Mouse (Mus musculus) urinary bladder, adult 2 months (tissue): Measurements from ENCODE around the gene Tmem63c. TPM values are rescaled to one million over a fixed set of nuclear protein-coding genes. Genes with fewer than 3 reads are reported as not detected.

Experiments
- DNase-seq: peaks from one replicate; pipeline ENCODE4 v3.0.0; 2022; ENCODE audit warnings: low spot score
- polyA plus RNA-seq: library from polyadenylated mRNA; depleted of rRNA; stranded (reverse); fragments of >200 nt; gene quantifications from 2 replicates; pipeline ENCODE4 v1.2.3, GENCODE M21; 2012

Gene Tmem63c
- polyA plus RNA-seq, 1 experiment = 0.19 TPM

DNA sequence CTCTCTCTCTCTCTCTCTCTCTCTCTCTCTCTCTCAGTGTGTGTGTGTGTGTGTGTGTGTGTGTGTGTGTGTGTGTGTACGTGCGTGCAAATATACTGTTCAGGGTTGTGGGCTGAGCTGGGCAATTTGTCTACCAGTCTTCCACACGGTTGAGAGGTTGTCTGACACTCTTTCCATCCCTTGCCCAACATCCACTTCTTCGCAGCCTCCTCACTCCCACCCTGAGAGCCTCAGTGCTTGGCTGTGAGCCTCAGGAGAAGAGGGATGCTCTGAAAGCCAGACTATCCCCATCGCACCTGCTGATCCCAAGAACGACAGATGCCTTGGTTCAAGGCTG lies 20.3 kb upstream of the Tmem63c start:
- no peak for DNase-seq

DNA sequence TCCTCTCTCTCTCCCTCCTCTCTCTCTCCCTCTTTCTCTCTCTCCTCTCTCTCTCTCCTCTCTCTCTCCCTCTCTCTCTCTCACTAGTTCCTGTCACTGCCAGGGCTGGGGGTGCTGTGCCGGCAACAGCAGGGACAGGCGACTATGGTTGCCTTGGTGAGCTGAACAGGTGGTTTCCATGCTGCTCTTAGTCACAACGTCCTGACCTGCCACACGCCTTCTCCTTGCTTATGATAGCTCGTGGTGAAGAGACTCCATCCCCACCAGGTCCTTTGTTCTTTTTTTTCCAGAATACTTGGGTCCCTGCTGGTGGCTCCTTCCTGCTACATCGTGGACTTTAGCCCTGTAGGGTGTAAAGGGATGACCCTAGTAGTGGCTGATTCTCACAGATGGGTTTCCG lies 18.9 kb upstream of the Tmem63c start:
- DNase-seq = no peak

DNA sequence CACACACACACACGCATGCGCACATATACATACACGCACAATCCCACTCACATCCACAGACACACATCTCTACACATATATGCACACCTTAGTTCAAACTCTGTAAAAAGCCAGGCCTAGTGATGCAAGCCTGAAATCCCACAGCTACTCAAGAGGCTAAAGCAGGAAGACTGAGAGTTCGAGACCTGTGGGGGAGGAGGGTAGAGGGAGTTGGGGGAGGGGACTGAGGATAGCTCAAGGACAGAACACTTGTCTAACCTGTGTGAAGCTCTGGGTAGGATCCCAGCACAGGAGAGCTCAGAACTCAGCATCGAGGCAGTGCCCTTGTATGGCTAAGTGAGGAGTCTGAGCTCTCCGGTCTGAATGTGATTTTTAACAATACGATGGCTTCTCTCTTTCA lies 18.3 kb upstream of the Tmem63c start:
- DNase-seq = no peak

DNA sequence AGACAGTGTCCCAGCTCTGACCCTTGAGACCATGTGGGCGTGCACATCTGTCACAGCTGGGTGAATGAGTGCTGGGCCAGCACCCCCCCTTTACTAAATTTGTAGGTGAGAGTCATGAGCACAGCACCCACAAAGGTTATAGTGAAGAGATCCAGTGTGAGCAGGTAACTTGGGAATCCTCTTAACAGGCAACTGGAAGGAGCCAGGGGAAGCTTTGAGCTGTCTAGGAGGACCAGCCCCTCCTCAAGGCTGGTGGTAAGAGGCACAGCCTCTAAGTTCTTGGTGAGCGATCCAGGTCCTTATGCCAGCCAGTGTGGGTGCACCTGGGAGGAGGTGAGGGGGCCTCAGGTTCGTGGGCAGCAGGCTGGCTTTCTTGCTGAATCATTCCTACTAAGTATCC lies 17.5 kb upstream of the Tmem63c start:
- no peak for DNase-seq

DNA sequence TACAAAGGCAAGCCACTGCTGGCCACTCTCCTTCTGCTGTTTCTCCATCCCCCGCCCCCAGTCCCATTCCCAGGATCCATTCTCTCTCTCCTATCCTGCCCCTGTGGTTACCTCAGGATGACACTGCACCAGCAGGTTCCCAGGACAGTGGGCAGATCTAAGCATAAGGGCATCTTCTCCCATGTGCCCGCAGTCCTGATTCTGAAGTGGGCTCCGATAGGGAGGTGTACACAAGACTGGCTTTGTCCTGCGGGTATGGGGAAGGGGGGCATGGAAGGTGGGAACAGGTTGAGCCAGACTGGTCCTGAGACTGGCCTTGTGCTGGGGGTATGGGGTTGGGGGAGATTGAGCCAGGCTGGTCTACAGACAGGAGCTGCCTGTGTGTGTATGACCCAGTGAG lies 16.5 kb upstream of the Tmem63c start:
- DNase-seq = no peak

DNA sequence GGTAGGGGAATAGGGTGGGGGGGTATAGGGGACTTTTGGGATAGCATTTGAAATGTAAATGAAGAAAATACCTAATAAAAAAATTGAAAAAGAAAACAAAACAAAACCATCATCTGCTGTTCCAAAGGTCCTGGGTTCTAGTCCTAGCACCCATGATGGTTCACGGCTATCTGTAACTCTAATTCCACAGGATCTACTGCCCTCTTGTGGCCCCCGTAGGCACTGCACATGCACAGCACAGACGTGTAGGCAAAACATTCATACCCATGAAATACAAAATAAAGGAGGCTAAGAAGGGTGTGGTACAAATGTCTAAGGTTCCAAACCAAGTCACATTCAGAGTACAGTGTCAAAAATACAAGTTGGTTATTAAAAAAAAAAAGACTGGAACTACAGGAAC lies 4.1 kb upstream of the Tmem63c start:
- DNase-seq = no peak

DNA sequence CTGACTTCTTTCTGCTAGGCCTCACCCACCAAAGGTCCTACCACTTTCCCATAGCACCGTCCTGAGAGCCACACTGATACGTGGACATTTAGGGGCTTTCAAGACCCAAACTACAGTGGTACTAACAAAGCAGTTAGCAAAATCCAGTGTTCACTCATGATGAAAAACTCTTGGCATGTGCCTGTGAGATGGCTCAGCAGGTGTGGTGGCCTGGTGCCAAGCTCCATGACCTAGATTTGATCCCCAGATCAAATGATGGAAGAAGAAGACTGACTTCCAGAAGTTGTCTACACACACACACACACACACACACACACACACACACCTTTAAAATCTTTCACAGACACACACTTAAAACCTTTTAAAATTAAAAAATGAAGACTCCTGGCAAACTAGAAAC lies 2.4 kb upstream of the Tmem63c start:
- no peak for DNase-seq

DNA sequence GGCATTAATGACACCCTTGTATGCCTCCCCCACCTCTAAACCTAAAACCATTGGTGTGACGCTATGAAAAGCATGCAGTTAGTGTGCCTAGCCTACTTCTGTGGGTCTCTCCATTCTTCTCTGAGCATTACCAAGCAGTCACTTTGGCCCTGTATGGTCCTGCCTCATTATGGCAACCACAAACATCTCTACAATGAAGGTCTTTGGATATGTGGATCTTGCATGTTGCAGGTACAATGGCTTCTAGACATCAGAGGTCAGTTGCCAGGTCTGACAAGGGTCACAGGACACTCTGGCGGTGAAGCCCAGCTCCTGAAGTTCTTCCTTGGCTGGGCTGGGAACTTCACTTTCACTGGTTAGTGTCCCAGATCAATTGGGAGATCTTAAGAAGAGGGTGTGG lies 866 bp downstream of the Tmem63c start:
- no peak for DNase-seq

DNA sequence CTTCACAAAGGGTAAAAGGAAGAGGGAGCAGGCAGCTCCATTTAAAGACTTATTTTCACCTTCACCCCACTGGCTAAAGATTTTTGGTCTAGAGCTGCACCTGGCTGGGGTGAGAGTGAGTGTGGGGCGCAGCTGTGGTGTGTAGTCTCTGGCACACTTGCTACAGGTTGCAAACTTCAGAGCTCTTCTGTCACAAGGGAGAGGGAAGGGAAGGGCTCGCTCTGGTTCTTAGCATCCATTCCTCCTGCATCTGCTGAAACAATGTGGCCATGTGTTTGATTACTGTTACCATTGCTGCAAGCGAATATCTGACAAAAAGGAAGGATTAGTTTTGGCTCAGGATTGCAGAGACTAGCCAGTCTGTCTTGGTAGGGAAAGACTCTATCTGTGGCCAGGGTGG lies 2.3 kb downstream of the Tmem63c start:
- DNase-seq = no peak

DNA sequence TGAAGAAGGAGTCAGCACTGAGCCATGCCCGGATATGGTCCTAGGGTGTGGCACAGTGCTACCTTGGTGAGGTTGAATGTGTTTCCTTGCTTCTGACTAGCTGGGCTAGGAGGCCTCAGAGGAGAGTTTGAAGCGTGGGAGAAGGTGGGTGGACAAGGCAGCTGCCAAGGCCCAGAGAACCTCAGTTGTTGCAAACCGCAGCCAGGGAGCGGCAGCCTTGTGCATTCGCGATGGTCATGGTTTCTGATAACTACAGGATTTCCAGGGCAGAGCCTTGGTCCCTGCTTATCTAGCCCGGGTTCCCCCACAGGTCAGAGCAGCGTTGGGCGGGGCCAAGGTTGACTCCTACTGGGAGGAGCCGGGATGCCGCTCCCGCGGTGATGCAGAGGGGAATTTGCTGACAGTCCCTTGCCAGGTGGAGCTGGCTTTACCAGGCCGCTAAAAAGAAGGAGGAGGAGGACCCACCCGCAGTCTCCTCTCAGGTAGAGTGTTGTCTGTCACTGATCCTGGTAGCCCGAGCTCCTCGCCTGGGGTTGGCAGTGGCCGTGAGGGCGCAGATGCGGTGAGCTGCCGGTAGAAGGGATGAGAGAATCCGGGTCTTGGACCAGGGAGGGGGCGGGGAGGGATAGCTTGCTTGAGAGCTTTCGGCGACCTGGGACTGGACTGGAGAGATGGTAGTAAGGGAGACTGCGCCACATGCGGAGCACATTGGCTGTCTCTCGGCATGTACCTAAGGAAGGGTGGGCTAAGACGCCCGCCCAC lies 5.2 kb downstream of the Tmem63c start:
- no peak for DNase-seq

DNA sequence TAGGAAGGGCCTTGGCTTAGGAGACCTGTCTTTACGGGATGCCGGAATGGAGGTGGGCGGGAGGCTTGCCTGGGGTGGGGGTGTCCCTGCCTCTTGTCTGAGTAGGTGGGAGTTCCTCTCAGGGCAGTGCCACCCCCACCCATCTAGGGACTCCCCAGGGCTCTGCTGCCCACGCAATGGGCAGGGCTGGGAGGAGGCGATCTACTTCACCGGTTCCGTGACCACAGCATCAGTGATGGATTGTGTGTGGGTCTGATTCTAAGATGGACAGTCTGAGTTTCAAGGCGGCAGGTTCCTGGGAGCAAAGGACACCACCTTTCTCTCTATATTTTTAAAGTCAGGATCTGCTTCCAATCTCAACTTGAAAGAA lies 5.7 kb downstream of the Tmem63c start:
- DNase-seq = no peak

DNA sequence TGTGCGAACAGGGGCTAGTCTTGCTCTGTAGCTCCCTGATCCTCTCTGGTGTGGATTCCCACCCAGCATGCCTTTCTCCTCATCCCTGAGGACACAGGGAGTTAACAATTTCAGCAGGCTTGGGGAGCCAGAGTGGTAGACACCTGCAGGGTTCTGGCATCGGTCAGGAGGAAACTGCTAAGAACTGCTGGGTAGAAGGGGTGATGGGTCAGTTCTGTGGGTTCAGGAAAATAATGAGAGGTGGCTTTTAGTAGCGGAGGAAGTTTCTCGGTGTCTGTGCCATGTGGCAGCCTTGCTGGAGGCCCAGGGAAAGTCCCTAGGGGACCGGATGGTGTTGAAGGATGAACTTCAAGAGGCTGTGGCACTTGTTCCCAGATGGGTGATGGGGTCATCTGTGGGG lies 6.3 kb downstream of the Tmem63c start:
- DNase-seq = no peak

DNA sequence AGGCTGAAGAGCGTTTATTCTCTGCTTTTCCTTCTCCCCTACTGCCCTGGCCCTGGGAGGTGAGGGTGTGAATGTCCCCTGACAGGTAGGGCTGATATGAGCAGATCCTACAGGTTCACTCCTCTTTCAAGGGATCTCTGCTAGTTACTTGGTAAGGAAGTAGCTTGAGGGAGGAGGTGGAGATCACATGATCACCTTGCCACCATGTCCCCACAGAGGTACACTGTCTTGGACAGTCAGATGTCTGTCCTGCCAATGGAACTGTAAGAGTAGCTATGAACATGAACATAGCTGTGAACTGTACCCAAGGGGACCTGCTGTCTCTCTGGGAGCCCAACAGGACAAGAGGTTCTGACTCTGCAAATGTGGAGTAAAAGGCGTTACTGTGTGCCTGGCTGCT lies 6.9 kb downstream of the Tmem63c start:
- DNase-seq = no peak

DNA sequence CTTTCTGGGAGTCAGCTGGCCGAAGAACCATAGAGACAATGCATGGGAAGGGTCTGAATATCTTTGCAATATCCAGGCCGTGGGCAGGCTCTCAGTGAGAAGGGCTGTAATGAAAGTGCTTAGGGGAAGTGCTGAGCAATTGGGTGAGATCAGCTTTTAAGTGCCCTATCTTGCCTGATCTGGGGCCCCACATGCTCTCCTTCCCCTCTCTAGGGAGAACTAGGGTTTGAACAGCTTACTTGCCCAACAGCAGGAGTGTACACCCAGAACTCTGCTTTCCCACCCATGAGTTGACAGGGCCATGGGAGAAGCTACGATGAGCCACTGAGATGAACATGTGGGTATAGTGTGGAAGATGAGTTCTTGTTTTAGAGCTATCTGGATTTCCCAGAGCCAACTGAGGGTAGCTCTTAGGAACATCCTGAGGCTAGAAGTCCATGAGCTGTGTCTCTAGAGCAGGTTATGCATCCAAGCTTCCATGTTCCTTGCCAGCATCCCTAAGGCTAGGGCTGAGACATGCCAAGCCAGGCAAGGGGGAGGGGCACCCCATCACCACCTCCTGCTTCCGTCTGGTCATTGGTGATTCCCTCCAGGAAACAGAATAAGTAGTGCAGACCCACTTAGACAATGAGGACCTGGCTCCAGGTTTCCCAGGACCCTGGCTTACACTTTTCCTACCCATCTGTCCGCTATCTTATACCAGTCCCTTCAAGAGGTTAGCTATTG lies 8.3 kb downstream of the Tmem63c start:
- peak; percentile 4 for DNase-seq

DNA sequence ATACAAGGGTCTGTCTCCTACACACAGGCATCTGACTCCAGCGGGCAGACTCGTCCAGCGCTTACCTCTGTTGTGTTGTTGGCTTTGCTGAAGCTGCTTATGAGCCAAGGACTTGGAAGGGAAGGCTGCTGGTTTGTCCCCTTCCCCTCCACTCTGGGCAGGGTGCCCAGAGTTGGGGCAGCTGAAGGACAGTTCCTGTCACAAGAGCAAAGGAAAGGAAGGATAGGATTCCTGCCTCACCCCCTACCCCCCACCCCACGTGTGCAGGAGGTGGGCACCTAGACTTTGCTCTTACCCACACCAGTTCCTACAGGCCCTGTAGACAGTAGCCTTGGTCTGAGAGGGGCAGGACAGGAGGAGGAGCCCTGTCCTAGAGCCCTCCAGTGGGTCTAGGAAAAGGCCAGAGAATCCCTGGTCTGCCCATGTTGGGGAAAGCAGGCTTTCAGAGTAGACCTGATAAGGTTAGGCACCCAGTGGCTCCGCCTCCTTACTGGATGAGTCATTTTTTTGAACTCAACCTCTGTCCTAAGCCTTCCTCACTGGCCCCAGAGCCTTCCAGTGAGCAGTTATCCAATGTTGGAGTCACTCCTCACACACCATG lies 10.1 kb downstream of the Tmem63c start:
- DNase-seq = peak; percentile 4

DNA sequence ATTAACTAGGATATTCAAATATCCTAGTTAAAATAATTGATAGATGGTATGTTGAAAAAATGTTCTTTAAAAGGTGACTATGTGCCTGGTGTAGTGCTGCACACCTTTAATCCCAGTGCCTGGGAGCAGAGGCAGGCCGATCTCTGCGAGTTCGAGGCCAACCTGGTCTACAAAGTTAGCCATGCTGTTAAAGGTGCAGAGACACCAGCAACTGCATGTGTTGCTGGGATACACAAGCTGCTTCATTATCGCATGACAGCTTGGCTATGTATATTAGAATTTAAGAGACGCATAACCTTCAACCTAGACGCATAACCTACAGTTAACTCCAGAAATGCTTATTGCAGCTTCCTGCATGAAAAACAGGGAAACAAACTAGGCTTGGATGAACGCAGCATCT lies 15.5 kb downstream of the Tmem63c start:
- DNase-seq = no peak

DNA sequence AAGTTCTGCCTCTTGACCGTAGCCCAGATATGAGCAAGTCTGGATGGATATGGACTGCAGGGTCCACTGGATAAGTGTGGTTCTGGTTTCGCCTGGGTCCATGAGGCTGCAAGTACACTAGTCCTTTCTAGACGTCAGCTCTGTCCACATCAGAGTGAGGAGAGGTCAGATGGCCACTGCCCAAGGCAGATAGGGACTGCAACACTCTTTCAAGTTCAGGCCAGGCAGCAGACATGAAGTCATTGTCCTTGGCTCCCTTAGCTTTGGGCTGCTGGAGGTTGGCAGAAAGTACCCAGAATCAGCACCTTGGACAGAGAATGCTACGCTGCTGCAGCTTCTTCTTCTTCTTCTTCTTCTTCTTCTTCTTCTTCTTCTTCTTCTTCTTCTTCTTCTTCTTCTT lies 19.0 kb downstream of the Tmem63c start:
- no peak for DNase-seq

DNA sequence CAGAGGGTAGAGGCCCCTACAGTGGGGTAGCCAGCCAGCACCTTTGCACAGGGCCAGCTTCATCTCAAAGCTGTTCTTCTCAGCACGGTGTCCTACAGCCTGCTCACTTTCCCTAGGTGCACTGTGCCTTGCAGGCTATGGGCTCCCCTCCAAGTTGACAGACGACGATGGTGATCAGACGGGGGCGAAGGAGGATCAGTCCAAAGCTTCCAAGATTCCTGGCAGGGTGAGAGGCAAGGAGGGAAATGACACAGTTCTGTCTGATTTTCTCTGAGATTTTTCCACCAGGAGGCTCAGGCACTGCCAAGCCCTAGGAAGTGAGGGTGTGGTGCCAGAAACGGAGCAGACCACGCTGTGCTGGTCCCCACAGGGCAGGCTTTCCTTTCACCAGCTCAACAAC lies 19.7 kb downstream of the Tmem63c start:
- no peak for DNase-seq

DNA sequence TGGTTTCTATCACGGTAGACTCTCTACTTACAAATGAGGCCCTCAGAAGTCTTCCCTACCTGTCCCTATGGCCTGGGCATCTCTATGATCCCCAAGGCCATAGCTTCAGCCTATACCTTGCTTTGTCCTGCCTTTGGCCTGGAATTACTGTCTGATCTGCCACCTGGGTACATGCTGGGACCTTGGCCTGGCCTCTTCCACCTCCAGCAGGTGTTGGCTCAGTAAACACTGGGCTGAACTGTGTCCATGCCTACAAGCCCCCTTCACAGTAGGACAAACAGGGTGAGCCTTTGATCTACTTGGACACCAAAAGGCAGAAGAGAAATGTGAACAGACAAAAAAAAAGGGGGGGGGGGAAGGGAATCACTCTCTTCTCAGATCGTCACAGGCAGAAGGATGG lies 21.3 kb downstream of the Tmem63c start:
- no peak for DNase-seq

DNA sequence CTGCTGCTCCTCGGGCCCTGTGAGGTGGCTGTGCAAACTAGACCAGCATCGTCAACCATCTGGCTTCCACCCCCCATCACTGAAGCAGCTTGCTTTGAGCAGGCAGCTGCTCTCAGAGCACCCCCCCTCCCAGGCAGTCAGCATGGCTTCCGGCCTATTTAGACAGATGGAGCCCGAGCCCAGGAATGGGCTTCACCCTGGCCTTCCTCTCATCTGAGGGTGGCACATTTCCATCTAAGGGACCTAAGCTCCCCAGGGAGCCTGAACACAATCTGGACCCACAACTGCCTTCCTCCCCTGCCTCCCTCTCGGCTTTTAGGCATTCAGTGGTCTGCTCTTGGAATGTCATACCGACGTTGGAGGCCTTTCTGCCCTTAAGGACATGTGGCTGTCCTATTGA lies 22.1 kb downstream of the Tmem63c start:
- DNase-seq = no peak

DNA sequence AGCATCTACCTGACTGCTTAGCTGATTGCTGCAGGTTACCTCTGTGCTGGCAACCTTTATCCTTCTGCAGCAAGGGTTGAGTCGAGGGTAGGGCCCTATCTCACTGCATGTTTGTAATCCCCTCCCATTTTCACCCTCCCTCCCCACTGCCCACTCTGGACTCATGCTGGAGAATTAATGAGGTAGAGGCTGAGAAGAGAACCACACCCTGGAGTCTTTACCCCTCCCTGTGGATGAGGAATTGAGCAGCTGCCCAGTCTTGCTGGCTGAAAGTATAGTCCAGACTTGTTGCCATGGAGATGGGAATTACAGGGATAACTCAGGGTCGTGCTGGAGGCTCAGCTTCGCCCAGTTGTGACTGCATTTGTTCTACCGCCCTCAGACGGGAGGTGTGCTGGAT lies 23.6 kb downstream of the Tmem63c start:
- no peak for DNase-seq

DNA sequence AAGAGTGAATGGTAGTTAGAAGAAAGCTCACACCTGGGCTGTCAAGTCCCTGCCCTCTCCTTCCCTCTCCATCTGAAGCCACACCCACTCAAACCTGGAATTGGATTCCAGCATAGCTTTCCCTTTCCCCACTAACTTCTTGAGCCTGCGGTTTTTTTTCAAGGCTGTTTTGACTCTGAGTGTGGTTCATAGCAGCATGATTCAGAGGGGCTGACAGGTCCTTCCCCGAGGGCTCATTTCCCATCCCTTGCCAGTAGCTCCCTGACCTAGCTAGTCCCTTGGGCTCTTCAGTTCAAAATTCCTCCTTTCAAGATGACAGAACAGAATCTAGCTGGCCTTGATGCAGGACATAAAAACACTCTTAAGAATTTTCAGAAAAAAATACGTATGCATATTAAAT lies 26.4 kb downstream of the Tmem63c start:
- DNase-seq = no peak

DNA sequence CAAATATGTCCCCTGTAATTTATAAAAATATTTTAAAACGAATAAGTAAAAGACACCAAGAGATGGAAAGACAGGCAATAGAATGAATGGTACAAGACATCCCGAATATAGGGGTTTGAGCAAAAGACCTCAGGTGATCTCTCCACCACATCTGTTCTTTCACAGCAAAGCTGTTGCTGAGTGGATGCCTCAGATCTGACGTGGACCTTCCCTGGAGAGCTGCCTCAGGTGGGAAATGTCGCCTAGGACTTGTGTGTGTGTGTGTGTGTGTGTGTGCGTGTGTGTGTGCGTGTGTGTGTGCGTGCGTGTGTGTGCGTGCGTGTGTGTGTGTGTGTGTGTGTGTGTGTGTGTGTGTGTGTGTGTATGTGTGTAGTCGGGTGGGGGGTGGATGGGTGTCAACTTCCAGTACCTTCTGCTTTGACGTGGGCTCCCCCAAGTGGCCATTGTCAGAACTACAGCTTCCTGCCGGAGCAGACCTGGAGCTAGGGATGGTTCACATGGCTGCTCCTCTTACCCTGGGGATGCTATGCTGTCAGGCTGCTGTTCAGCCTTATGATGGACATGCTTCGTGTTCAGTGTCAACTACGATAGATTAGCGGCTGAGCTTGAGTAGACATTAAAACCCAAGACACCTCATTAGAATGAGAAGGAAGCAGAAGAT lies 31.7 kb downstream of the Tmem63c start:
- DNase-seq = peak; percentile 64
